Mouse (Mus musculus) testis, adult 2 months (tissue): ENCODE measurements around the gene Fgfr4.

ENCODE experiments used
- CTCF ChIP-seq: fragments of 200-500 bp; IDR thresholded peaks from 2 replicates; pipeline ENCODE4 v1.5.1; 2012; ENCODE audit warnings: low read depth, mild to moderate bottlenecking, inconsistent platforms, low read length, moderate library complexity; ENCODE audit not compliant: control insufficient read depth, insufficient read depth, insufficient replicate concordance
- POLR2A ChIP-seq: fragments of 200-500 bp; IDR thresholded peaks from 2 replicates; pipeline ENCODE4 v1.6.1; 2012; ENCODE audit warnings: low read depth, mild to moderate bottlenecking, inconsistent platforms, low read length, moderate library complexity; ENCODE audit not compliant: control insufficient read depth

- TF ChIP-seq CTCF (no peak), POLR2A (no peak; the same call in 1 of the 2 replicates)
These were observed 59.5 kb downstream of the Fgfr4 start for GRCm38 (mm10) chr13:55212011-55212360.
